Mouse (Mus musculus): ENCODE measurements around the gene Gapvd1.
A peak's percentile ranks its signal among the peaks of the same experiment; 100 is the strongest.
"Not testable (repeated sequence)": the region's sequence is repeated elsewhere in the genome, so short reads cannot be mapped to it uniquely, and the experiment has no call there.

Gene Gapvd1

GRCm38 (mm10) chr2:34771368-34772226, 16.6 kb upstream of the Gapvd1 start, which contains the start of gene Hspa5:
Gene Hspa5, plus strand, starts transcription at chr2:34771970.
- peak; percentile 100 for DNase-seq (ENCODE audit: low spot score)

GRCm38 (mm10) chr2:34770951-34771350, 15.9 kb upstream of the Gapvd1 start:
- no peak for DNase-seq (ENCODE audit: low spot score)

- no peak for DNase-seq (ENCODE audit: low spot score)
Measured at GRCm38 (mm10) chr2:34770049-34770448, 15.0 kb upstream of the Gapvd1 start.

GRCm38 (mm10) chr2:34764801-34765200, 9.8 kb upstream of the Gapvd1 start:
- DNase-seq (ENCODE audit: low spot score) = no peak

- DNase-seq (ENCODE audit: low spot score) = no peak
Measured at GRCm38 (mm10) chr2:34762872-34763271, 7.8 kb upstream of the Gapvd1 start.

- no peak for DNase-seq (ENCODE audit: low spot score)
Measured at GRCm38 (mm10) chr2:34762174-34762573, 7.1 kb upstream of the Gapvd1 start.

- not testable (repeated sequence) for DNase-seq (ENCODE audit: low spot score)
Measured at GRCm38 (mm10) chr2:34761272-34761671, 6.2 kb upstream of the Gapvd1 start.

- DNase-seq (ENCODE audit: low spot score) = no peak
Measured at GRCm38 (mm10) chr2:34757341-34757740, 2.3 kb upstream of the Gapvd1 start.

GRCm38 (mm10) chr2:34753811-34754550, 1.1 kb downstream of the Gapvd1 start:
- peak; percentile 87 for DNase-seq (ENCODE audit: low spot score)

GRCm38 (mm10) chr2:34750245-34750644, 4.8 kb downstream of the Gapvd1 start:
- DNase-seq (ENCODE audit: low spot score) = no peak

GRCm38 (mm10) chr2:34748479-34748878, 6.6 kb downstream of the Gapvd1 start:
- no peak for DNase-seq (ENCODE audit: low spot score)

GRCm38 (mm10) chr2:34745673-34746072, 9.4 kb downstream of the Gapvd1 start:
- no peak for DNase-seq (ENCODE audit: low spot score)

- no peak for DNase-seq (ENCODE audit: low spot score)
Measured at GRCm38 (mm10) chr2:34744476-34744875, 10.6 kb downstream of the Gapvd1 start.

- DNase-seq (ENCODE audit: low spot score) = no peak
Measured at GRCm38 (mm10) chr2:34742675-34743074, 12.4 kb downstream of the Gapvd1 start.

- DNase-seq (ENCODE audit: low spot score) = no peak
Measured at GRCm38 (mm10) chr2:34741390-34742159, 13.5 kb downstream of the Gapvd1 start.

- no peak for DNase-seq (ENCODE audit: low spot score)
Measured at GRCm38 (mm10) chr2:34739684-34740391, 15.2 kb downstream of the Gapvd1 start.

- no peak for DNase-seq (ENCODE audit: low spot score)
Measured at GRCm38 (mm10) chr2:34737911-34738310, 17.1 kb downstream of the Gapvd1 start.

- DNase-seq (ENCODE audit: low spot score) = no peak
Measured at GRCm38 (mm10) chr2:34736626-34737025, 18.4 kb downstream of the Gapvd1 start.

- DNase-seq (ENCODE audit: low spot score) = no peak
Measured at GRCm38 (mm10) chr2:34727045-34727728, 27.8 kb downstream of the Gapvd1 start.

- no peak for DNase-seq (ENCODE audit: low spot score)
Measured at GRCm38 (mm10) chr2:34725269-34725668, 29.8 kb downstream of the Gapvd1 start.

- no peak for DNase-seq (ENCODE audit: low spot score)
Measured at GRCm38 (mm10) chr2:34718196-34718595, 36.8 kb downstream of the Gapvd1 start.

Data from embryo, embryonic 10.5 days (tissue).